Mouse (Mus musculus) sigmoid colon, adult 10 weeks (tissue): ENCODE data around the gene Gm3543. TPM values are rescaled to one million over a fixed set of nuclear protein-coding genes. Genes with fewer than 3 reads are reported as not detected.

Experiments used
- polyA plus RNA-seq: library from polyadenylated mRNA; stranded (reverse); fragments of 350-450 nt; fragmentation: Illumina TruSeq; extraction: RNeasy Lipid Tissue Mini Kit (QIAGEN cat#74804); gene quantifications from one replicate; pipeline ENCODE4 v1.2.3, GENCODE M21; 2014; ENCODE audit warnings: low read depth, low replicate concordance

Gene Gm3543
- not detected for polyA plus RNA-seq

DNA sequence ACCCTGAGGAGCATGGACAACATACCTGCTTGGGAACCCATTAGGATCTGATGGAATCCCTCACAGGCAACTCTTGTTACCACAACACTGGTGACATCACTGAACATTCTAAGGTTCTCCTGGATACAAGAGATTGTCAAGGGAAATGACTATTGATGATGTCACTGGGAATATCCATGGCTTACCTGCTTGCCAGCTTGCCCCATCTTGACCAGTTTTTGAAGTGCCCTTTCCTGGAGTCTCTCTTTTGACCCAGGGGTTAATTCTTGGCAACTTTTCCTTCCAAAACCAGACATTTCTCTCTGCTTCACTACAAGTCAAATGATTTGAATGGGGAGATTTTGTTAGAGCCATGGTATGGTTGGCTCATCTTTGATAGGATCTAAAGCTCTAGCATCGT is at the start of gene Gm3543:
TSS of gene Gm3543 (minus strand) at position 101 of the 400 bp plus-strand sequence.

DNA sequence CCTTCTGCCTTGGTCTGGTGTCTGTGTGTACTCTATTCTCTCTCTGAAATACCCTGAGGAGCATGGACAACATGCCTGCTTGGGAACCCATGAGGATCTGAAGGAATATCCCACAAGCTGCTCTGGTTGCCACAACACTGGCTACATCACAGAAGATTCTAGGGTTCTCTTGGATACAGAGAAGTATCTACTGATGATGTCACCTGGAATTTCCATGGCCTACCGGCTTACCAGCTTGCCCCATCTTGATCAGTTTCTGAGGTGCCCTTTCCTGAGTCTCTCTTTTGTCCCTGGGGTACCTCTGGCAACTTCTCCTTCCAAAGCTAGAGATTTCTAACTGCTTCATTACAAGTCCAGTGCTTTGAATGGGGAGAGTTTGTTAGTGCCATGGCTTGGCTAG is 15.3 kb downstream of the Gm3543 start, which contains the start of gene Gm6401:
TSS of gene Gm6401 (minus strand) at position 101 of the 400 bp plus-strand sequence.

DNA sequence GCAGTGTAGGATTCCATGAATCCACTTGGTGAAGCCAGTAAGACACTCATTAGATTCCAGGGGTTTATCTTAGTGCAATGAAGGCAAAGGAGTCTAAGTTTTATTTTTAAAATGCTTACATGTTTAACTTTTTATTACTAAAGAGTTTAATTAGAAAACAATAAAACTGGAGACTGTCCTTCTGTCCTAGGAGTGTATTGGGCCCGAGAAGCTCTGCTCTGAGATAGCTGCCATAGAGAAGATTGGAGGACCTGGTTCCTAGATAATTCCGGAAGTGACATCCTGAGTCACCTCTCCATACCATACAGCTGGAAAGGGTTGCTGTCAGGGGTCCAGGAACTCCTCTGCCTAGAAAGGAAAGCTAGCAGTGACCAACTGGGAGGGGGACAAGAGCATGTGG is 39.4 kb downstream of the Gm3543 start, which contains the start of gene 1700024B05Rik:
TSS of gene 1700024B05Rik (plus strand) at position 301 of the 400 bp plus-strand sequence.

Other genes starting within 250 kb of the Gm3543 start
- gene Gm7929, start 232.7 kb downstream of the Gm3543 start, polyA plus RNA-seq = not detected
- not detected for gene Gm47189, start 210.9 kb downstream of the Gm3543 start, polyA plus RNA-seq
- gene Gm7980, start 76.0 kb downstream of the Gm3543 start, polyA plus RNA-seq = not detected
- not detected for gene 1700049E17Rik1, start 58.4 kb downstream of the Gm3543 start, polyA plus RNA-seq
- not detected for gene 1700024B05Rik, start 39.3 kb downstream of the Gm3543 start, polyA plus RNA-seq
- gene Gm6401, start 15.4 kb downstream of the Gm3543 start, polyA plus RNA-seq = not detected
- gene Gm7951, start 134.0 kb upstream of the Gm3543 start, polyA plus RNA-seq = not detected
- not detected for gene Gm17027, start 179.3 kb upstream of the Gm3543 start, polyA plus RNA-seq
- gene Gm3573, start 207.5 kb upstream of the Gm3543 start, polyA plus RNA-seq = not detected